Mouse (Mus musculus) heart, embryonic 11.5 days (tissue): ENCODE results near the gene Ift20. TPM values are rescaled to one million over a fixed set of nuclear protein-coding genes. Genes with fewer than 3 reads are reported as not detected.
A peak's percentile ranks its signal among the peaks of the same experiment; 100 is the strongest.
"Not testable (repeated sequence)": the region's sequence is repeated elsewhere in the genome, so short reads cannot be mapped to it uniquely, and the experiment has no call there.

Source experiments
- ATAC-seq: fragments of 200-750 bp; cut with Nextera tagmentation; replicated peaks from 2 replicates; pipeline ENCODE4 v1.8.0; 2017; ENCODE audit warnings: moderate library complexity; ENCODE audit not compliant: insufficient number of reproducible peaks, low FRiP score, low TSS enrichment
- H3K27ac ChIP-seq: fragments of 300-500 bp; sonication (generic); 2 replicates; pipeline ENCODE4 v1.5.1; 2014; ENCODE audit warnings: mild to moderate bottlenecking, low read depth, low read length
- H3K27me3 ChIP-seq: fragments of 300-500 bp; sonication (generic); 2 replicates; pipeline ENCODE4 v1.6.1; 2014; ENCODE audit warnings: mild to moderate bottlenecking, low read length, mixed read lengths; ENCODE audit not compliant: control insufficient read depth, insufficient read depth
- H3K36me3 ChIP-seq: fragments of 300-500 bp; sonication (generic); 2 replicates; pipeline ENCODE4 v1.6.1; 2014; ENCODE audit warnings: mild to moderate bottlenecking, low read length, moderate library complexity, mixed read lengths; ENCODE audit not compliant: control insufficient read depth, insufficient read depth
- H3K4me1 ChIP-seq: fragments of 300-500 bp; sonication (generic); 2 replicates; pipeline ENCODE4 v1.6.1; 2014; ENCODE audit warnings: low read length; ENCODE audit not compliant: control insufficient read depth, insufficient read depth
- H3K4me2 ChIP-seq: fragments of 300-500 bp; sonication (generic); 2 replicates; pipeline ENCODE4 v1.6.1; 2014; ENCODE audit warnings: mild to moderate bottlenecking, moderate library complexity
- H3K4me3 ChIP-seq: fragments of 300-500 bp; sonication (generic); 2 replicates; pipeline ENCODE4 v1.5.1; 2014; ENCODE audit warnings: low read depth, low read length
- H3K9ac ChIP-seq: fragments of 300-500 bp; sonication (generic); 2 replicates; pipeline ENCODE4 v1.6.1; 2014; ENCODE audit warnings: mild to moderate bottlenecking, low read depth, low read length, moderate library complexity
- H3K9me3 ChIP-seq: fragments of 300-500 bp; sonication (generic); replicated peaks from 2 replicates; pipeline ENCODE4 v1.6.1; 2016; ENCODE audit warnings: low read length; ENCODE audit not compliant: control insufficient read depth
- WGBS: fragments of 180-500 bp; shearing (Covaris S2); extraction: QIAGEN DNeasy Blood & Tissue Kit; methylation state at CpG from one replicate; pipeline ENCODE4 v1.1.7; 2014; ENCODE audit not compliant: insufficient replicate concordance; 5-methylcytosine and 5-hydroxymethylcytosine counted together
- polyA plus RNA-seq: library from polyadenylated mRNA; unstranded; fragments of >200 nt; fragmentation: Nextera tagmentation; extraction: Ambion mirVana; gene quantifications from 2 replicates; pipeline ENCODE4 v1.2.1, GENCODE M21; 2014

Ift20 gene
- polyA plus RNA-seq, 1 experiment from 2014 or later: 107 TPM

DNA sequence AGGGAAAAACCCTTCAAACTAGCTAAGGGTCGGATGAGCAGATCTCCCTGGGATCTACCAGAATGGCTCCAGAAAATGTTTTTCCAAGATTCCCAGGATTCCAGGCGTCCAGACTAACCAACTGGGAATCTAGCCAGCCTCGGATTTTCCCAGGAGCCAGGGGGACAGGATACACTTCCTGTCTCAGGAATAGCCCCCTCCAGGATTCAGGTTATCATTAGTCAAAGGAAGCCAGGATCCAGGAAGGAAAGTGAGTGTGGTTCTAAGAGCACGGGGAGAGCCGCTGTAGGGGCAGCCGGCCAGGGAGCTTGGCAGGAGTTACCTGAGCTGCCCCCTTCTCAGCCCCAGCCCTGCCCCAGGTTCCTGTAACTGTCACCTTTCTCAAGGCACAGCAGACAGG, 5.1 kb upstream of the Ift20 start:
- Histone ChIP-seq H3K4me3 (no peak overlapping the region), H3K4me2 (peak overlapping the region; percentile 19; the same call in 1 of the 2 replicates), H3K27me3 (no peaks in the 10 kb centered on the region), H3K4me1 (peaks cover 12% of the 10 kb centered on the region), H3K9ac (no peak overlapping the region), H3K36me3 (peaks cover 11% of the 10 kb centered on the region), H3K27ac (peak overlapping the region; percentile 76), H3K9me3 (no peaks in the 10 kb centered on the region)
- 61% methylated on average over 6 of the region's 6 CpGs for WGBS
- no peak for ATAC-seq

DNA sequence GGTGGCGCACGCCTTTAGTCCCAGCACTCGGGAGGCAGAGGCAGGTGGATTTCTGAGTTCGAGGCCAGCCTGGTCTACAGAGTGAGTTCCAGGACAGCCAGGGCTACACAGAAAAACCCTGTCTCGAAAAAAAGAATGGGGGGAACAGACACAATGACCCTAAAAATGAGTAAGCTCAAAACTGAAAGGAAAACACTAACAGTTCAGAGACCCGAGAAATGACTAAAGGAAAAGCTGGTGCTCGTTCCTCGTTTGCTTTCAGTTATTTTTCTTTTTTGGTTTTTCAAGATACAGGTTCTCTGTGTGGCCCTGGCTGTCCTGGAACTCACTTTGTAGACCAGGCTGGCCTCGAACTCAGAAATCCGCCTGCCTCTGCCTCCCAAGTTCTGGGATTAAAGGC, 4.6 kb upstream of the Ift20 start:
- peak overlapping the region; percentile 76 for H3K27ac ChIP-seq

DNA sequence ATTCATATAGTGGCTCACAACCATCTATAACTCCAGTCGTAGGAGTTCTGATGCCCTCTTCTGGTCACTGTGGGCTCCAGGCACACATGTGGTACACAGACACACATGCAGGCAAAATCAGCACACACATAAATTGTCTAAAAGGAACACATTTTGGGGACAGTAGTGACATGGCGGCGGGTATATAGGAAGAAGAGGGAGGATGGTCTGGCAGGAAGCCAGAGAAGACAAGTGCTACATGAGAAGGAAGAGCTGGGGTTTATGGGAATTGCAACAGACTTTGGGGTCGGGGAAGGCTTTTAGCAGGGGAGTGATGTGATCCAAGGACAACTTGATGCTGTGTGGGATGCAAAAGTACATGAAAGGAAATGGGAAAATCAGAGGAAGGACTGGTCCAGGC, 1.6 kb upstream of the Ift20 start:
- H3K4me3 ChIP-seq: peak overlapping the region; percentile 67
- H3K4me2 ChIP-seq: peak overlapping the region; percentile 70
- H3K9me3 ChIP-seq: no peaks in the 10 kb centered on the region
- no peak for ATAC-seq
- WGBS: 79% methylated on average over 4 of the region's 4 CpGs
- no peaks in the 10 kb centered on the region for H3K27me3 ChIP-seq
- peaks cover 23% of the 10 kb centered on the region for H3K4me1 ChIP-seq
- peak overlapping the region; percentile 95; the same call in 1 of the 2 replicates for H3K27ac ChIP-seq
- H3K9ac ChIP-seq: peak overlapping the region; percentile 81
- H3K36me3 ChIP-seq: peaks cover 5% of the 10 kb centered on the region

More for the DNA sequence above, 4.6 kb upstream of the Ift20 start:
- 87% methylated on average over 10 of the region's 10 CpGs for WGBS
- not testable (repeated sequence) for H3K4me3 ChIP-seq, H3K36me3 ChIP-seq, H3K9me3 ChIP-seq, H3K4me2 ChIP-seq, H3K27me3 ChIP-seq, H3K9ac ChIP-seq, ATAC-seq
- H3K4me1 ChIP-seq: peaks cover 12% of the 10 kb centered on the region

DNA sequence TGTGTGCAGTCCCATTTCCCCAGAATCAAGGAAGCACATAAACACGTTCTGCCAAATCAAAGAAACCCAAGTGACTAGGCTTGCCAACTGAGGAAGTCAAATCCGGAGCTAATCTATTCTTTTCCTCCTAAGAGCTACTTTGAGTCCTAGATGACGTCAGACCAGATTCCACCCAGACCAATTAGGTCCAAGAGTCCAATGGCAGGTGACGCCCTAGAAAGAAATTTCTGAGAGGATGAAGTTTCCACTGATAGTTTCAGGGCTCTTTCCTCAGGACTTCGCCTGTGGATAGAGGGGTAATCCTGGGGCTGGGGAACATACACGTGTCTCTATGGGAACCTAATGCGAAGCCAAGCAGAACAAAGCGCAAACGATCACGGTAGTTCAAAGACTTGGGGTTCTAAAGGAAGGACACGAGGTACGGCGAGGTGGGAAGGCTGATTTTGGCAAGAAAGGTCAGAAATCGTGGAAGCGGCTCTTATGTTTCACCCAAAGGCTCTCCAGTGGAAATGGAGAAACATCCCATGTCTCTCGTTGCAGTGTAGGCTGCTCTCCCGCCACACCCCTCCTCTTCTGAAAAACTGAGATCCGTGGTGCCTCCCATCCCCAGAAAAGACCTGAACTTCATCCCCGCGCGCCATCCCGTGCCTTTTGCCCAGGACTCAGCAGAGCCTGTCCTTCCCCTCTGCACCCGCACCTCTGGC, 633 bp upstream of the Ift20 start:
- Histone ChIP-seq H3K4me2 (peak overlapping the region; percentile 70), H3K4me3 (peak overlapping the region; percentile 67), H3K27me3 (no peaks in the 10 kb centered on the region), H3K4me1 (peaks cover 23% of the 10 kb centered on the region), H3K9ac (peak overlapping the region; percentile 81), H3K27ac (peak overlapping the region; percentile 95), H3K9me3 (no peaks in the 10 kb centered on the region), H3K36me3 (peaks cover 5% of the 10 kb centered on the region; the same call in 1 of the 2 replicates)
- peak; percentile 23 for ATAC-seq
- under 1% methylated on average over 23 of the region's 23 CpGs for WGBS

DNA sequence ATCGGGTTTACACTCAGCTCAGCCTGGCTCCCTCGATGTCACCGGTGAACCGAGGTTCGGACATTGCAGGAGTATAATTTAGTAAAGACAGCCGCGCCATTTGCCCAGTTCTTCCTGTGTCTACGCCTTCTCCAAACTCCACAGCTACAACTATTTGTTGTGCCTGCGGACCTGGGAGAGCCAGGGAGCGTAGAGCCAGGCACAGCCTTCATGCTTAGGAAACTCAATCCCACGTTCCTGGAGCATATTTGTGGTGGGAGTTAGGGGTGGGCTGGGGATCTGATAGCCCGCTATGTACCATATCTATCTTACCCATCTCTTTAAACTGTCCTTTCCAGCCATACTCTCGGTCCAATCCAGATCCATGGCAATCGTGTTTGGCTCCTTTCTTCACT, 526 bp downstream of the Ift20 start:
- no peak for ATAC-seq
- peak overlapping the region; percentile 81 for H3K9ac ChIP-seq
- H3K9me3 ChIP-seq: no peaks in the 10 kb centered on the region
- peaks cover 7% of the 10 kb centered on the region; the same call in 1 of the 2 replicates for H3K36me3 ChIP-seq
- no peaks in the 10 kb centered on the region for H3K27me3 ChIP-seq
- peak overlapping the region; percentile 70 for H3K4me2 ChIP-seq
- WGBS: 2% methylated on average over 14 of the region's 14 CpGs
- peak overlapping the region; percentile 76 for H3K27ac ChIP-seq
- peak overlapping the region; percentile 67 for H3K4me3 ChIP-seq
- peaks cover 19% of the 10 kb centered on the region for H3K4me1 ChIP-seq

DNA sequence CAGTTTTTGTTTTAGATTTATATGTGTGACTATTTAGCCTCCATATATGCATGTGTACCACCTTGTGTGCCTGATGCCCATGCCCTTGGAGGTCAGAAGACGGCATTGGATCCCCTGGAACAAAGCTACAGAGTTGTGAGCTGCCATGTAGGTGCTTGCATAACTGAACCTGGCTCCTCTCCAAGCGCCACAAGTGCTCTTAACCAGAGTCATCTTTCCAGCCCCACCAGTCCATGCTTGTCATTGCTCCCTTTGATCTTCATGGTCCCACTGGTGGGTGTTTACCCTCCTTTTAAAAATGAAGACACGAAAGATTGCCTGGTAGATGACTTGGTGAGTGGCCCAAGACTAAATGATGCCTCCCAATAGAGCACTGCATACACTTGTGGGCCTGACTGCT, 4.2 kb downstream of the Ift20 start:
- Histone ChIP-seq H3K36me3 (peaks cover 16% of the 10 kb centered on the region; the same call in 1 of the 2 replicates), H3K4me2 (no peak overlapping the region), H3K9me3 (no peaks in the 10 kb centered on the region), H3K27me3 (no peaks in the 10 kb centered on the region), H3K9ac (no peak overlapping the region), H3K4me3 (no peak overlapping the region), H3K4me1 (peaks cover 11% of the 10 kb centered on the region), H3K27ac (no peak overlapping the region)
- no peak for ATAC-seq
- WGBS: 85% methylated on average over 3 of the region's 3 CpGs

DNA sequence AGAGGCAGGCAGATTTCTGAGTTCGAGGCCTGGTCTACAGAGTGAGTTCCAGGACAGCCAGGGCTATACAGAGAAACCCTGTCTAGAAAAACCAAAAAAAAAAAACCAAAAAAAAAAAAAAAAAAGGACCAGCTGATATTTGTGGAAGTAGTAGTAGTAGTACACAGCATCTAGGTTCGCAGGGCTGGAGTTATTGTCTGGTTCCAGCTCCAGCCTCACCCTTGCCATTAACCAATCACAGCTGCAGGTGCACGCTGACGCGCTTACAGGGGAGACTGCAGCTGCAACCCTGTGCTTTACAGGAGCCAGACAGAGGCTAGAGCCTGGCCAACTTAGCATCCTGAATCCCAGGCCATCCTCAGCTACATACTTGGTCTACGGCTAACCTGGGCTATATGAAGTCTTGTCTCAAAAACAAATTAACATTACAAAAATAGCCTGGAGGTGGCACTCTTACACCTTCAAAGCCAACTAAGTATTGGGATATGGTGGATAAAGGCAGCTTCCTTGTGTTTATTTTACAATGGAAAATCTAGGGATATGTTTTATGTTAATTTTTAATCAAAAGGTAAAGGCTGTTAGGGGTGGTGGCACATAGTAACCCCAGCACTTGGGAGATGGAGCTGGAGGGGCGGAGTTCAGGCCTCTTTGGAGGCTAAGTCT, 8.4 kb downstream of the Ift20 start:
- Histone ChIP-seq H3K4me1 (peaks cover 9% of the 10 kb centered on the region), H3K4me2 (no peak overlapping the region), H3K27me3 (no peaks in the 10 kb centered on the region), H3K9me3 (no peaks in the 10 kb centered on the region), H3K9ac (no peak overlapping the region), H3K4me3 (no peak overlapping the region), H3K36me3 (peaks cover 12% of the 10 kb centered on the region; the same call in 1 of the 2 replicates), H3K27ac (no peak overlapping the region)
- ATAC-seq: no peak
- WGBS: 90% methylated on average over 7 of the region's 7 CpGs

DNA sequence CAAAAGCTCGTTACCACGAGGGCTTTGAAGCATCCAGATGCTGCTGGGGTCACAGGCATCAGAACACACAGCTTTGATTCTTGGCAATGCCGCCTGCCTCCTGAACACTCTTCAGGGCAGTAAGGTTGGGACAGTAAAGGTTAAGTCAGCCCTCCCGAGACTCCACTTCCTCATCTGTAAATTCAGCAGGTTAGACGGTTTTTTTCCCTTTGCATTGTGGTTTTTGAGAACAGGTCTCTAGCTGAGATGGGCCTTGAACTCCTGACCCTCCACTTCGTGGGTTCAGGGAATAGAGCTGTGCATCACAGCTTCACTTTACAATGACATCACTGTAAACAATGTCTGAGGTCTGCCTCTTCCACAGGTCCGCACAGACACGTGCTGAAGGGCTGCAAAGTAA, 9.0 kb downstream of the Ift20 start:
- H3K27me3 ChIP-seq: no peaks in the 10 kb centered on the region
- WGBS: 67% methylated on average over 8 of the region's 8 CpGs

More for the DNA sequence above, 9.0 kb downstream of the Ift20 start:
- Histone ChIP-seq H3K9ac (no peak overlapping the region), H3K4me1 (peaks cover 12% of the 10 kb centered on the region), H3K27ac (no peak overlapping the region), H3K4me3 (no peak overlapping the region), H3K36me3 (peaks cover 12% of the 10 kb centered on the region; the same call in 1 of the 2 replicates), H3K9me3 (no peaks in the 10 kb centered on the region), H3K4me2 (no peak overlapping the region)
- no peak for ATAC-seq
